Mouse (Mus musculus): ENCODE measurements at regions not wholly inside any gene's neighbourhood (a gene's known extent, or its start where the extent isn't known, plus 50 kb on each side); places are given as distances from the start of the nearest gene placed in this dataset.

GRCm38 (mm10) chr5:69794641-69795040 lies 202.5 kb upstream of the Gnpda2 start:
- no peak for TF ChIP-seq EP300 (IDR thresholded peaks at IDR 0.05; ENCODE audit: low read length)
- TF ChIP-seq POLR2A (IDR thresholded peaks at IDR 0.05; ENCODE audit: low read depth, low read length) = no peak
- no peak for TF ChIP-seq CTCF (conservative IDR thresholded peaks at IDR 0.05 in 1 of 2, IDR thresholded peaks at IDR 0.05 in 1 of 2; ENCODE audit: low read depth in 2 of 2, low read length in 2 of 2)
- TF ChIP-seq ZKSCAN1 (IDR thresholded peaks at IDR 0.05; ENCODE audit: borderline replicate concordance, low read depth, low read length) = no peak
- no peak for TF ChIP-seq GABPA (IDR thresholded peaks at IDR 0.05; ENCODE audit: insufficient replicate concordance, low read depth, low read length)
- TF ChIP-seq USF2 (conservative IDR thresholded peaks at IDR 0.05; ENCODE audit: low read depth, low read length) = no peak
- TF ChIP-seq NELFE (IDR thresholded peaks at IDR 0.05; ENCODE audit: low read depth, low read length) = no peak
